Comparison of ENCODE assay signal across 7 mouse cellular contexts in genomic region chr6:94700067-94700491, GRCm38 (mm10). TPM values are rescaled to one million over a fixed set of nuclear protein-coding genes. Genes with fewer than 3 reads are reported as not detected.
A peak's percentile ranks its signal among the peaks of the same experiment; 100 is the strongest.
DNase-seq lines count a peak whose midpoint lies in the region; ATAC-seq and TF ChIP-seq lines count a peak whose summit lies in the region.

TSS of gene Lrig1 (minus strand) at chr6:94700158.

- WGBS in embryonic facial prominence, embryonic 15.5 days = under 1% methylated on average over 40 of the region's 40 CpGs
- 1% methylated on average over 40 of the region's 40 CpGs for WGBS in heart, adult 2 months
- WGBS in kidney, adult 2 months = under 1% methylated on average over 40 of the region's 40 CpGs
- under 1% methylated on average over 40 of the region's 40 CpGs for WGBS in limb, embryonic 11.5 days
- under 1% methylated on average over 38 of the region's 40 CpGs for WGBS in midbrain, embryonic 13.5 days
- WGBS in small intestine, adult 2 months = 1% methylated on average over 40 of the region's 40 CpGs

- no peak for TF ChIP-seq CTCF in bone marrow macrophage, adult 2 months (IDR thresholded peaks at IDR 0.05; ENCODE audit: low read depth, low read length)
- no peak for TF ChIP-seq CTCF in heart, adult 2 months (IDR thresholded peaks at IDR 0.05)
- no peak for TF ChIP-seq CTCF in kidney, adult 2 months (conservative IDR thresholded peaks at IDR 0.05; ENCODE audit: insufficient read depth, insufficient read length, low read depth, low read length)
- TF ChIP-seq CTCF in small intestine, adult 2 months (IDR thresholded peaks at IDR 0.05; ENCODE audit: extremely low read depth, insufficient read length, insufficient replicate concordance, low read depth, low read length) = no peak

- H3K4me1 ChIP-seq in bone marrow macrophage, adult 2 months (ENCODE audit: control insufficient read depth, insufficient read depth, low read length) = peaks cover 2% of the 10 kb centered on the region; the same call in 1 of the 2 replicates
- peaks cover 42% of the 10 kb centered on the region for H3K4me1 ChIP-seq in embryonic facial prominence, embryonic 15.5 days
- H3K4me1 ChIP-seq in heart, adult 2 months (ENCODE audit: control insufficient read depth, insufficient read depth, low read length) = peaks cover 5% of the 10 kb centered on the region
- H3K4me1 ChIP-seq in kidney, adult 2 months (ENCODE audit: control insufficient read depth, insufficient read depth, low read length) = peaks cover 6% of the 10 kb centered on the region; the same call in 1 of the 2 replicates
- peaks cover 26% of the 10 kb centered on the region for H3K4me1 ChIP-seq in limb, embryonic 11.5 days (ENCODE audit: control insufficient read depth, insufficient read depth, low read length)
- H3K4me1 ChIP-seq in midbrain, embryonic 13.5 days (replicated peaks) = peaks cover 56% of the 10 kb centered on the region
- H3K4me1 ChIP-seq in small intestine, adult 2 months (ENCODE audit: control insufficient read depth, insufficient read depth, insufficient read length, low read length) = peaks cover 7% of the 10 kb centered on the region

- H3K9me3 ChIP-seq in embryonic facial prominence, embryonic 15.5 days (replicated peaks) = no peaks in the 10 kb centered on the region
- no peaks in the 10 kb centered on the region for H3K9me3 ChIP-seq in limb, embryonic 11.5 days (ENCODE audit: control insufficient read depth, low read length)
- H3K9me3 ChIP-seq in midbrain, embryonic 13.5 days = no peaks in the 10 kb centered on the region

- ATAC-seq in embryonic facial prominence, embryonic 15.5 days (ENCODE audit: insufficient number of reproducible peaks, low FRiP score, low TSS enrichment, low read depth) = peak; percentile 99
- peak; percentile 98 for ATAC-seq in limb, embryonic 11.5 days (ENCODE audit: insufficient number of reproducible peaks, low FRiP score, low TSS enrichment, low read depth)
- peak; percentile 99 for ATAC-seq in midbrain, embryonic 13.5 days

- H3K27ac ChIP-seq in bone marrow macrophage, adult 2 months (ENCODE audit: insufficient read depth, low read depth, low read length) = no peak within 1 kb of the TSS
- H3K27ac ChIP-seq in embryonic facial prominence, embryonic 15.5 days (replicated peaks) = peak within 1 kb of the TSS; percentile 92
- H3K27ac ChIP-seq in heart, adult 2 months = peak within 1 kb of the TSS; percentile 86
- peak within 1 kb of the TSS; percentile 73 for H3K27ac ChIP-seq in kidney, adult 2 months (ENCODE audit: insufficient read depth, low read depth, low read length)
- H3K27ac ChIP-seq in limb, embryonic 11.5 days (replicated peaks; ENCODE audit: low read depth, low read length) = peak within 1 kb of the TSS; percentile 80
- peak within 1 kb of the TSS; percentile 93 for H3K27ac ChIP-seq in midbrain, embryonic 13.5 days
- H3K27ac ChIP-seq in small intestine, adult 2 months (ENCODE audit: insufficient read depth, low read depth, low read length) = peak within 1 kb of the TSS; percentile 89

- H3K9ac ChIP-seq in embryonic facial prominence, embryonic 15.5 days = peak within 1 kb of the TSS; percentile 82
- peak within 1 kb of the TSS; percentile 90 for H3K9ac ChIP-seq in heart, adult 2 months (ENCODE audit: low read depth, low read length)
- H3K9ac ChIP-seq in limb, embryonic 11.5 days (ENCODE audit: low read length) = peak within 1 kb of the TSS; percentile 93
- H3K9ac ChIP-seq in midbrain, embryonic 13.5 days (replicated peaks) = peak within 1 kb of the TSS; percentile 93

- DNase-seq in heart, adult 2 months = peak; percentile 98 to 99
- DNase-seq in kidney, adult 2 months = peak; percentile 99
- peak; percentile 98 for DNase-seq in limb, embryonic 11.5 days (ENCODE audit: low spot score)

- H3K4me2 ChIP-seq in embryonic facial prominence, embryonic 15.5 days (replicated peaks) = peak within 1 kb of the TSS; percentile 57
- peak within 1 kb of the TSS; percentile 94 for H3K4me2 ChIP-seq in limb, embryonic 11.5 days (ENCODE audit: low read depth, severe bottlenecking)
- peak within 1 kb of the TSS; percentile 77 for H3K4me2 ChIP-seq in midbrain, embryonic 13.5 days (replicated peaks)

- no peak for TF ChIP-seq EP300 in heart, adult 2 months (IDR thresholded peaks at IDR 0.05; ENCODE audit: insufficient read depth, low read depth, low read length)

- H3K4me3 ChIP-seq in bone marrow macrophage, adult 2 months (ENCODE audit: insufficient read depth, low read length) = peak within 1 kb of the TSS; percentile 69
- peak within 1 kb of the TSS; percentile 90 for H3K4me3 ChIP-seq in embryonic facial prominence, embryonic 15.5 days (replicated peaks)
- H3K4me3 ChIP-seq in heart, adult 2 months = peak within 1 kb of the TSS; percentile 86
- H3K4me3 ChIP-seq in kidney, adult 2 months (ENCODE audit: insufficient read depth, low read depth, low read length) = peak within 1 kb of the TSS; percentile 87
- H3K4me3 ChIP-seq in limb, embryonic 11.5 days (ENCODE audit: low read depth, low read length) = peak within 1 kb of the TSS; percentile 94
- H3K4me3 ChIP-seq in midbrain, embryonic 13.5 days (replicated peaks) = peak within 1 kb of the TSS; percentile 91
- H3K4me3 ChIP-seq in small intestine, adult 2 months (ENCODE audit: low read depth, low read length) = peak within 1 kb of the TSS; percentile 94

- H3K36me3 ChIP-seq in embryonic facial prominence, embryonic 15.5 days = no peaks in the 10 kb centered on the region
- H3K36me3 ChIP-seq in heart, adult 2 months (ENCODE audit: control insufficient read depth, insufficient read depth, low read length) = no peaks in the 10 kb centered on the region
- no peaks in the 10 kb centered on the region for H3K36me3 ChIP-seq in kidney, adult 2 months (ENCODE audit: control insufficient read depth, insufficient read depth, low read length)
- no peaks in the 10 kb centered on the region for H3K36me3 ChIP-seq in limb, embryonic 11.5 days (ENCODE audit: control insufficient read depth, insufficient read depth, low read length)
- no peaks in the 10 kb centered on the region for H3K36me3 ChIP-seq in midbrain, embryonic 13.5 days
- H3K36me3 ChIP-seq in small intestine, adult 2 months (ENCODE audit: control insufficient read depth, insufficient read depth, low read length) = no peaks in the 10 kb centered on the region

- TF ChIP-seq POLR2A in bone marrow macrophage, adult 2 months (IDR thresholded peaks at IDR 0.05; ENCODE audit: borderline replicate concordance, low read depth, low read length) = no peak
- peak; percentile 80 for TF ChIP-seq POLR2A in heart, adult 2 months (IDR thresholded peaks at IDR 0.05; ENCODE audit: insufficient read depth, low read depth, low read length)
- TF ChIP-seq POLR2A in kidney, adult 2 months (IDR thresholded peaks at IDR 0.05; ENCODE audit: low read depth, low read length) = peak; percentile 81
- peak; percentile 94 for TF ChIP-seq POLR2A in small intestine, adult 2 months (IDR thresholded peaks at IDR 0.05; ENCODE audit: low read depth, low read length)

- intact Hi-C loops in heart, adult 2 months (cut with DNase I) = loop anchor here (10.0 kb wide), 1 partner anchor 265 kb away; no protein-coding TSS in a partner anchor

- no peaks in the 10 kb centered on the region for H3K79me2 ChIP-seq in heart, adult 2 months (replicated peaks; ENCODE audit: control insufficient read depth, insufficient read depth, low read length)

- H3K27me3 ChIP-seq in embryonic facial prominence, embryonic 15.5 days = no peaks in the 10 kb centered on the region
- no peaks in the 10 kb centered on the region for H3K27me3 ChIP-seq in heart, adult 2 months (ENCODE audit: control insufficient read depth, insufficient read depth, low read length)
- H3K27me3 ChIP-seq in kidney, adult 2 months (replicated peaks; ENCODE audit: control insufficient read depth, insufficient read depth, low read length) = no peaks in the 10 kb centered on the region
- H3K27me3 ChIP-seq in limb, embryonic 11.5 days (ENCODE audit: control insufficient read depth, insufficient read depth, low read length) = no peaks in the 10 kb centered on the region
- H3K27me3 ChIP-seq in midbrain, embryonic 13.5 days = no peaks in the 10 kb centered on the region
- H3K27me3 ChIP-seq in small intestine, adult 2 months (ENCODE audit: control insufficient read depth, insufficient read depth, low read length) = no peaks in the 10 kb centered on the region

RNA-seq across cellular contexts. Expression of gene Lrig1, which starts in this region (rescaled TPM):
- 0.32 and 0.44 TPM in 2 replicates for polyA plus RNA-seq in bone marrow macrophage, adult 2 months (2012; ENCODE audit: insufficient read depth, insufficient read length, missing spikeins)
- 28.9 TPM in 2 replicates for polyA plus RNA-seq in embryonic facial prominence, embryonic 15.5 days (2015; fragmentation: Nextera tagmentation; extraction: Ambion mirVana)
- total RNA-seq in heart, adult 2 months (2021) = 10 to 100 TPM; 30.4 to 32.7 TPM
- polyA plus RNA-seq in heart, adult 2 months (2012; rRNA removed) = 23.3 and 35.5 TPM in 2 replicates
- 12.1 and 14.1 TPM in 2 replicates for polyA plus RNA-seq in kidney, adult 2 months (2012; rRNA removed)
- 21.8 and 23.5 TPM in 2 replicates for polyA plus RNA-seq in limb, embryonic 11.5 days (2014; fragmentation: Nextera tagmentation; extraction: Ambion mirVana)
- polyA plus RNA-seq in midbrain, embryonic 13.5 days (2015; fragmentation: Nextera tagmentation; extraction: Ambion mirVana) = 10.5 and 11.4 TPM in 2 replicates
- polyA plus RNA-seq in small intestine, adult 2 months (2012; rRNA removed) = 20.5 and 29.8 TPM in 2 replicates
